Mouse (Mus musculus): ENCODE measurements around the gene Pax4. TPM values are rescaled to one million over a fixed set of nuclear protein-coding genes. Genes with fewer than 3 reads are reported as not detected.

Pax4 gene
- not detected for total RNA-seq (2021)
- long read RNA-seq, experiment 1 = 0 reads
- long read RNA-seq, experiment 2 = 0 reads

DNA sequence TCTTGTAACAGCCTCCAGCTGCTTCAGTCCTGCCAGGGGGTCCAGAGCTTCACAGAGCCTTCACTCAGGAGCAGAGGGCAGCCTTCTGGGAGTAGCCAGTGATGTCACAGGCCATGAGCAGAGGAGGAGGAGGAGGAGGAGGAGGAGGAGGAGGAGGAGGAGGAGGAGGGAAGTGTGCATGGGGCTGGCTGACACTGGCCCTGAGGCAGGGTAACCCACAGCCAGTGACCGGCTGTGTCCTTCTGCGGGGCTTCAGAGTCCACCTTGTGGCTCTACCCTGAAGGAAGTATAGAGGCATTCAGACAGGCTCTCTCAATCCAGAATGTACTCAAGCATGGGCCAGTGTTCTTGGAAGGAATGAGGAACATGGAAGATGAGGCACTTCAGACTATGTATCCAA, at the start of gene Pax4:
TSS of gene Pax4 (minus strand) at position 101 of the 400 bp plus-strand sequence.
- DNase-seq (ENCODE audit: extremely low spot score in 1 of 2, low spot score in 2 of 2) = no peak
- no peak for TF ChIP-seq CTCF (IDR thresholded peaks at IDR 0.05)
- Histone ChIP-seq H3K27ac (no peak within 1 kb of the TSS), H3K4me3 (no peak within 1 kb of the TSS)
- intact Hi-C loops (cut with DNase I) = no loop called here

DNA sequence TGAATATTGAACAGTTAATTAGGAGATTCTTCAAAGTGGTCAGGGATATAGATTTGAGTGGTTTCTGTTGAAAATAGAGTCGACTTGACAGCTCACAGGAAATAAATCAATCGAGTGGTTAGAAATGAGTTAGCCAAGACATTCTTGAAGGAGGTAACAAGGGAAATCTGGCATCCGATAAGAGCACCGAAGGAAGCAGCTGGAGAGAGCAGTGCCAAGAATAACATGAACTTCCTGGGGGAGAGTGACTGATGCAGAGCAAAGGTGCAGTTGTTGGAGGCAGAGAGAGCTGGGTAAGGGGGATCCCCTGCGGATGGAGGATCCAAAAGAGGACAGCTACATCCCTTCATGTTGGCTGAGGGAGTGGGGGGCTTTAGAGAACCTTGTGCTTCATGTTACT, 48.7 kb upstream of the Pax4 start:
- Histone ChIP-seq H3K4me3 (no peak overlapping the region), H3K27ac (no peak overlapping the region)
- no peak for TF ChIP-seq CTCF (IDR thresholded peaks at IDR 0.05)
- intact Hi-C loops (cut with DNase I) = no loop called here
- DNase-seq (ENCODE audit: extremely low spot score in 1 of 2, low spot score in 2 of 2) = no peak

DNA sequence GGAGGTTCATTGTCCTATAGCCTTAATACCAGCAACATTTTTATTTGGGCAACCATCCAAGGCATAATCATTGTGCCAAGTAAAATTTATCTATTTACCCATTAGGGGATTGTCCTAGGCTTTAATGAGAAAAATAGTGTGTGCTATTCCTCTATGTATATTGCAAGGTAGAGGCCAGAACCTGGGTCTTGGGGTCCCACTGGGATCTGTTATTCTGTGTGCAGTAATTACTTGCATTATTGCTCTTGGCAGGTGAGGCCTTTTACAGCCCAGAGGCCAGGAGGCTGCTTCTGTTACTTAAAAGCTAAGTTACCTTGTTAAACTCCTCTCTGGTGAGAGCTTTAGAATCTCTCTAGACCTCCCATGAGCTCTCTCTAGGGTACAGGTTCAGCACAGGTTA, 42.0 kb upstream of the Pax4 start:
- DNase-seq (ENCODE audit: extremely low spot score in 1 of 2, low spot score in 2 of 2) = no peak
- intact Hi-C loops (cut with DNase I) = no loop called here
- no peak for TF ChIP-seq CTCF (IDR thresholded peaks at IDR 0.05)
- H3K27ac ChIP-seq = no peak overlapping the region
- no peak overlapping the region for H3K4me3 ChIP-seq

DNA sequence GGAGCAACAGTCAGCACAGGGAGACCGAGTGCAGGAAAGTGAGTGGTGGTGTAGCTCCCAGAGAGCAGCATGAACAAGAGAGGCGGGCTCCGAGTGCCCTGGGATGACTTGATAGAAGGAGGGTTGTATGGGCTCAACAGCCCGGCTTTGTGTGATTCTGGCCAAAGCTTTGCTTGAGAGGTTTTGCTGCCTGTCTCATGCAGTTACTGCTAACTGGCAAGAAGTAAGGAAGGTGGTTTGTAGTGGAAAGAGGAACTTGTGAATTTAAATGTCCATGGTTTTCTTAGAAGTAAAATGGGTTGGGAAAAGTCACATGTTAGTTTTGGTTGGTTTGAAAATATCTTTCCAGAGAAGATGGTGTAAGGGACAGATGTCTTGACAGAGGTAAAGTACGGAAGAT, 41.5 kb upstream of the Pax4 start:
- intact Hi-C loops (cut with DNase I) = no loop called here
- no peak for TF ChIP-seq CTCF (IDR thresholded peaks at IDR 0.05)
- H3K4me3 ChIP-seq = no peak overlapping the region
- no peak overlapping the region for H3K27ac ChIP-seq
- DNase-seq (ENCODE audit: extremely low spot score in 1 of 2, low spot score in 2 of 2) = no peak

DNA sequence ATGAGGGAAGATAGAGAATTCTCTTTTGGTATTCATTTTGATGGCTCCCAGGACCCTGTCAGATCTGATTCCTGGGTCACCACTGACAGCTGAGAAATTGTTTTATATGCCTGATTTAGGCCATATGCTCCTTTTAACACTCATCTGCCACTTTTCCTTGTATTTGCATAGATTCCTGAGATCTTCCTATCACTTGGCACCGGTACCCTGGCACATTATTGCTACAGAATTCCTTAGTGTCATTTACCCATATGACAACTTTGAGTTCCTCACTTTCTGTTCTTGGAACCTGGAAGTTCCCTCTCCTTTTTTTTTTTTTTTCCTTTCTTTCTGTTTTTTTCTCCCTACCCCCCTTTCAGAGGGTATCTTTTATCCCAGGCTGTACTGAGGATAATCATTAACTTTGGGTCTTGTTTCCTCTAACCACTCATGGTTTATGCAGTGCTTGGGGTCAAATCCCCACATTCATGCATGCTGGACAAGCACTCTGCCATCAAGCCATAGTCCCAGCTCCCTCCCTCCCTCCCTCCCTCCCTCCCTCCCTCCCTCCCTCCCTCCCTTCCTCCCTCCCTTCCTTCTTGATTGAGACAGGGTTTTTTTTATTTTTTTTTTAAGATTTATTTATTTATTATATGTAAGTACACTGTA, 39.2 kb upstream of the Pax4 start:
- no peak overlapping the region for H3K27ac ChIP-seq
- no peak for TF ChIP-seq CTCF (IDR thresholded peaks at IDR 0.05)
- DNase-seq (ENCODE audit: extremely low spot score in 1 of 2, low spot score in 2 of 2) = no peak
- no peak overlapping the region for H3K4me3 ChIP-seq
- intact Hi-C loops (cut with DNase I) = no loop called here

DNA sequence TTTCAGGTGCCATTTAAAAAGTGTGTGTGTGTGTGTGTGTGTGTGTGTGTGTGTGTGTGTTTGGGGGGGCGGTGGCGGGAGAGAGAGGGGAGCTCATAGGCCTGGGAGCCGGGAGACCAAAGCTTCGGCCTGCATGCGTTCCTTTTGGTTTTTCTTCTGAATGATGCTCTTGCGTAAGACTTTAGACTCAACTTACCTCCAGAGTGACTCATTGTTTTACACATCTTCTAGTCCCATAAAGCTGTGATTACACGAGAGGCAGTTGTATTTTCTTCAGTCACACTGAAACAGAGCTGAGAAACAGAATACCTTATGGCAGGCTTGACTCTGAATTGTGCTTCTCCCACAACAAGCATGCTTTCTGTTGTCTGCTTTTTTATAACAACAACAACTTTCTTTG, 37.8 kb upstream of the Pax4 start:
- no peak for TF ChIP-seq CTCF (IDR thresholded peaks at IDR 0.05)
- Histone ChIP-seq H3K27ac (no peak overlapping the region), H3K4me3 (no peak overlapping the region)
- DNase-seq (ENCODE audit: extremely low spot score in 1 of 2, low spot score in 2 of 2) = no peak
- intact Hi-C loops (cut with DNase I) = no loop called here

DNA sequence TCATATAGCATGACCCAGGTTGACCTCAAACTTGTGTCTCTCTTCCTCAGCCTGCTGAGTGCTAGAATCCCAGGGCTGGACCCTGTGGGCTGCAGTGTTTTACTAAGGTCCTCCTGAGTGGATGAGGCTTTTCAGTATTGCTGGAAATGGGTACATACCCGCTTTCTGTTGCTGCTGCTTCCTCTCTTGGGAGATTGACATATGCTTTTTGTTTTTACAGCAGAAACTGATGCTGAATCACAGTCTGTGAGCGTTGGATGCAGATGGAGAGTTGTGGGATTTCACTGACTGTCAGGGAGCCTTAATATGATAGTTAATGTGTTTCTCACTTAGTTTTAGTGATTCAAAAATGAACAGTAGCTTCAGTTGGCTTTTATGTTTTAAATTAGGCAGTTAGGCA, 37.3 kb upstream of the Pax4 start:
- Histone ChIP-seq H3K4me3 (no peak overlapping the region), H3K27ac (no peak overlapping the region)
- DNase-seq (ENCODE audit: extremely low spot score in 1 of 2, low spot score in 2 of 2) = no peak
- TF ChIP-seq CTCF (IDR thresholded peaks at IDR 0.05) = no peak
- intact Hi-C loops (cut with DNase I) = no loop called here

DNA sequence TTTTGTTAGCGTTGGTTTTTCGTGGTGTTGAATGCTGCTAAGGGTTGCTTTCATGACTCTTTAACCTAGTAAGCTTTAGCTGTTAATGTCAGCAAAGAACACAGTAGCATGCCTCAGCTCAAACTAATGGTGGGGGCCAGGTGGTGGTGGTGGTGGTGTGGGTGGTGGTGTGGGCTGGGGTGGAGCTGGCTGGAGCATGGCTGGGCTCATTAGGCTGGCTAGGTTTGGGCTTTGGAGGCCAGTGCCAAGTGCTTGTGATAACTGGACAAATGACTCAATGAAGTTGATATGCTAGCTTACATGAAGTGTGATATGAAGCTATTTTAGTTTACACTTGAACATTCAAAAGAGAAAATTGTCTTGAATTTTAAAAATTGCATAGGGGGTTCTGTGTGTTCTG, 36.9 kb upstream of the Pax4 start:
- TF ChIP-seq CTCF (IDR thresholded peaks at IDR 0.05) = no peak
- H3K27ac ChIP-seq = no peak overlapping the region
- no peak overlapping the region for H3K4me3 ChIP-seq
- no peak for DNase-seq (ENCODE audit: extremely low spot score in 1 of 2, low spot score in 2 of 2)
- intact Hi-C loops (cut with DNase I) = no loop called here

DNA sequence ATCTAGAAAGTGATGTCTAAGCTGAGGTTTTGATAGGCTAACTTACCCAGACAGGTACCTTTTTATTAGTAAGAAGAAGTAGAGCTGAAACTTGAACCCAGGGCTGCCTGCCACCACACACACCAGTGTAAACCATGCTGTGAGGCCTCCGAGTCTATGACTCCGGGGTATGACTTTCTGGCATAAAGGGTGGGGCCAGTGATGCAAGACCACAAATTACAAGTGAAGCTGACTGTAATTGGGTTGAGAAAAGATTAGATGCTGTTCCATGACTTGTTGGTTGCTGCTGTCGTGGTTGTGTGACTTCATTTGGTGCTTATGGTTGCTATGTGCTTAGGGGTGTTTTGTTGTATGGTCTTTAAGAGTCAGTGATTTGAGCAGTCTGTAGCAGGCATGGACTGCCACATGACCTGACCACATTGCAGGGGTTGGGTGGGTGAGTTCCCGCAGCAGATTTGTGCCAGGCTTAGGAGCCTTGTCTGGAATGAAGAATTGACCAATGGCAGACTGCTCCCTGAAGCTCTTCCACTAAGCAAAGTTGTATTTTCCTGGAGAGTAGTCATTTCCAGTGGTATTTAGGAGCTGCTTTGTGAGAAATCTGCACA, 33.7 kb upstream of the Pax4 start:
- no peak for TF ChIP-seq CTCF (IDR thresholded peaks at IDR 0.05)
- no peak for DNase-seq (ENCODE audit: extremely low spot score in 1 of 2, low spot score in 2 of 2)
- intact Hi-C loops (cut with DNase I) = no loop called here
- no peak overlapping the region for H3K27ac ChIP-seq
- no peak overlapping the region for H3K4me3 ChIP-seq

DNA sequence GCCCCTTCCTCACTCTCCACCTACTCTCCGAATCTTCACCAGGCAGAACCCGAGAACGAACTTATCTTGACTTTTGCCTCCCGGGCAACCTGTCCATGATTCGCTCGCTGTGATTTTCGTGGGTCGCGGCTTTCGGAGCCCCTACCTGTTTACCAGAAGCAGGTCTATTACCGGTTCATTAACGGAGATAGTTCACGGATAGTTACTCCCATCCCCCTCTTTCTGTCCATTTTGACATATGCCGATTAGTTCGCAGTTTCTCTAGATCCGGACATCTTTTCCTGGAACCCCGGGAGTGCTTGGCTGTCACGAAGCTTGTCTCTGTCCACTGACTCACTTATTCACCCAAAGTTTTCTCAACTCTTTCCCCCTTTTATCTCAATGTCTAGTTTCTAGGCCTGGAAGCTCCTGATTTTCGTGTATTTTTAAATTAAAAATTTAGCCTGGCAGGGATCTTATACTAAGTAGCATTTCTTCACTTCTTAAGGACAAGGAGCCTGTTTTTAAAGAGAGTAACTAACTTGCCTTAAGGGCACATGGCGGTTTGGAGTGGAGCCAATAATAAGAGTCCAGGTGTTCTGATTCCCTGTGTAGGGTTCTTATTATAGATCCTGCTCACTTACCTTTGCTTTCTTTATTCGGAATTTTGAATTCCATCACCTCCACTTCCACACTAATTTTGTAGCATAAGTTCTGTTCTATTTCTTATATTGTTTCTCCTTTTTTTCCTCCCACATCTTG, 31.8 kb upstream of the Pax4 start:
- intact Hi-C loops (cut with DNase I) = no loop called here
- Histone ChIP-seq H3K27ac (peak overlapping the region; percentile 86), H3K4me3 (peak overlapping the region; percentile 98)
- DNase-seq (ENCODE audit: extremely low spot score in 1 of 2, low spot score in 2 of 2) = no peak
- TF ChIP-seq CTCF (IDR thresholded peaks at IDR 0.05) = no peak

DNA sequence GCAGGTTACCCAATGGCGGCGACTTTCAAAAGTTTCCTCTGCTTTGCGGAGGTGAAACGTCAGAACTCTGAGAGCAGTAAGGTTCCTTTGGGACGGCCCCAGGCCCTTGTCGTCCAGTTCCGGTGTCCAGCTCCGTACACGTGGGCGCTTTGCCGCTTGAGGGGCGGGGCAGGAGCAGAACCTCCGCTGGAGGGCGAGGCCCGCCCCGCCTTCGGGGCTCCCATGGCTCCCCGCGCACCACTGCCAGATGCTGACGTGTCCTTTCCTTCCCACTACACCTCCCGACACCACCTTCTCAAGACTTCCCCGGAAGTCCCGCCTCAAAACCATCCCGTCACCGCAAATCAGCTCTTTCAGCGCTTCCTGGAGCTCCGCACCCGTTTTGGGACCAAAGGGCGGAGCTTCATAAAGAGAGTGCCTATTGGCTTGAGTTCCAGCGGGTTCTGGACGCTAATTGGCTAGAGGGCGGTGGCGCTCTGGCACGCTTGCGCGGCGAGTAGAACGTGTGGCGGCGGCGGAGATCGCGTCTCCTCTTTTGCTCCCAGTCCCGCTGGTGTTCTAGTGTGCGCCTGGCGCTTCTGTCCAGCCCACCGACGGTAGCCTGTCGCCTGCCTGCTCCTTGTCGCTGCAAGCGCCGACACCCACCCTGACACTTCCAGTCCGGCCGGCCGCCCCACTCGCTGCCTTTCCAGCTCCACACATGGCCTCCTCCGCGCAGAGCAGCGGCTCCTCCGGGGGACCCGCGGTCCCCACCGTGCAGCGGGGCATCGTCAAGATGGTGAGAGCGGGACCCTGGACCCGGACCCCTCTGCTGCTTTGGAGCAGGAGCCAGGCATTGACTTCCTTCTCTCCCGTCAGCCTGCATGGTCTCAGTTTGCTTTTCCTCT, 31.0 kb upstream of the Pax4 start:
- Histone ChIP-seq H3K4me3 (peak overlapping the region; percentile 98), H3K27ac (peak overlapping the region; percentile 86)
- DNase-seq (ENCODE audit: extremely low spot score in 1 of 2, low spot score in 2 of 2) = peak; percentile 95 to 98
- TF ChIP-seq CTCF (IDR thresholded peaks at IDR 0.05) = no peak
- intact Hi-C loops (cut with DNase I) = loop anchor here (1.0 to 5.0 kb wide), 2 partner anchors 56 to 218 kb away; no protein-coding TSS in a partner anchor
